Mouse (Mus musculus) NIH3T3 (cell line): ENCODE measurements around the gene Casc4.

Experiments used
- DNase-seq: peaks from one replicate; pipeline ENCODE4 v3.0.0-alpha.2; 2012; ENCODE audit warnings: low read depth

The Casc4 gene

GRCm38 (mm10) chr2:121866632-121867050, at the start of gene Casc4:
TSS of gene Casc4 (plus strand) at chr2:121866970.
- DNase-seq, result peak; percentile 77

GRCm38 (mm10) chr2:121821787-121822186, 45.0 kb upstream of the Casc4 start:
- DNase-seq, result peak; percentile 17

GRCm38 (mm10) chr2:121824653-121825052, 42.1 kb upstream of the Casc4 start:
- no peak for DNase-seq

- DNase-seq, result no peak
Measured at GRCm38 (mm10) chr2:121826189-121826588, 40.6 kb upstream of the Casc4 start.

- DNase-seq, result no peak
Measured at GRCm38 (mm10) chr2:121828411-121828810, 38.4 kb upstream of the Casc4 start.

- DNase-seq, result peak; percentile 88
Measured at GRCm38 (mm10) chr2:121832484-121832894, 34.3 kb upstream of the Casc4 start.

- no peak for DNase-seq
Measured at GRCm38 (mm10) chr2:121834926-121835325, 31.8 kb upstream of the Casc4 start.

GRCm38 (mm10) chr2:121841453-121841852, 25.3 kb upstream of the Casc4 start:
- peak; percentile 36 for DNase-seq

- DNase-seq, result no peak
Measured at GRCm38 (mm10) chr2:121842249-121842648, 24.5 kb upstream of the Casc4 start.

- DNase-seq, result no peak
Measured at GRCm38 (mm10) chr2:121846050-121846449, 20.7 kb upstream of the Casc4 start.

GRCm38 (mm10) chr2:121852045-121852444, 14.7 kb upstream of the Casc4 start:
- DNase-seq, result no peak

GRCm38 (mm10) chr2:121853974-121854373, 12.8 kb upstream of the Casc4 start:
- DNase-seq, result no peak

GRCm38 (mm10) chr2:121859380-121859980, 7.3 kb upstream of the Casc4 start:
- DNase-seq, result no peak

- peak; percentile 11 for DNase-seq
Measured at GRCm38 (mm10) chr2:121866071-121866601, 634 bp upstream of the Casc4 start.

- DNase-seq, result peak; percentile 15
Measured at GRCm38 (mm10) chr2:121867051-121867928, 520 bp downstream of the Casc4 start.

- no peak for DNase-seq
Measured at GRCm38 (mm10) chr2:121879506-121879905, 12.7 kb downstream of the Casc4 start.

GRCm38 (mm10) chr2:121885509-121886106, 18.8 kb downstream of the Casc4 start:
- no peak for DNase-seq

- no peak for DNase-seq
Measured at GRCm38 (mm10) chr2:121886406-121886805, 19.6 kb downstream of the Casc4 start.

GRCm38 (mm10) chr2:121888720-121889497, 22.1 kb downstream of the Casc4 start:
- DNase-seq, result no peak

- DNase-seq, result no peak
Measured at GRCm38 (mm10) chr2:121895261-121895660, 28.5 kb downstream of the Casc4 start.

- DNase-seq, result no peak
Measured at GRCm38 (mm10) chr2:121896825-121897224, 30.1 kb downstream of the Casc4 start.

- no peak for DNase-seq
Measured at GRCm38 (mm10) chr2:121909975-121910374, 43.2 kb downstream of the Casc4 start.
